Mouse (Mus musculus) liver, embryonic 15.5 days (tissue): ENCODE measurements around the gene Mtx1. TPM values are rescaled to one million over a fixed set of nuclear protein-coding genes. Genes with fewer than 3 reads are reported as not detected.
"Not testable (repeated sequence)": the region's sequence is repeated elsewhere in the genome, so short reads cannot be mapped to it uniquely, and the experiment has no call there.

Experiments
- ATAC-seq: fragments of 200-750 bp; cut with Nextera tagmentation; 2 replicates; pipeline ENCODE4 v1.8.0; 2017; ENCODE audit warnings: moderate number of reproducible peaks, mild to moderate bottlenecking, moderate library complexity; ENCODE audit not compliant: insufficient read depth
- H3K27ac ChIP-seq: fragments of 300-500 bp; sonication (generic); replicated peaks from 2 replicates; pipeline ENCODE4 v1.5.1; 2015; ENCODE audit warnings: mild to moderate bottlenecking, inconsistent platforms
- H3K27me3 ChIP-seq: fragments of 300-500 bp; sonication (generic); 2 replicates; pipeline ENCODE4 v1.6.1; 2015; ENCODE audit warnings: mild to moderate bottlenecking, inconsistent platforms
- H3K36me3 ChIP-seq: fragments of 300-500 bp; sonication (generic); replicated peaks from 2 replicates; pipeline ENCODE4 v1.6.1; 2015; ENCODE audit warnings: moderate library complexity, mild to moderate bottlenecking, inconsistent platforms
- H3K4me1 ChIP-seq: fragments of 300-500 bp; sonication (generic); replicated peaks from 2 replicates; pipeline ENCODE4 v1.6.1; 2015; ENCODE audit warnings: inconsistent platforms
- H3K4me2 ChIP-seq: fragments of 300-500 bp; sonication (generic); 2 replicates; pipeline ENCODE4 v1.6.1; 2015; ENCODE audit warnings: moderate library complexity, mild to moderate bottlenecking, inconsistent platforms
- H3K4me3 ChIP-seq: fragments of 300-500 bp; sonication (generic); replicated peaks from 2 replicates; pipeline ENCODE4 v1.5.1; 2015; ENCODE audit warnings: mild to moderate bottlenecking, inconsistent platforms
- H3K9ac ChIP-seq: fragments of 300-500 bp; sonication (generic); 2 replicates; pipeline ENCODE4 v1.6.1; 2015; ENCODE audit warnings: moderate library complexity, mild to moderate bottlenecking, inconsistent platforms
- H3K9me3 ChIP-seq: fragments of 300-500 bp; sonication (generic); replicated peaks from 2 replicates; pipeline ENCODE4 v1.6.1; 2016; ENCODE audit warnings: inconsistent platforms
- WGBS: fragments of 180-500 bp; shearing (Covaris S2); methylation state at CpG from one replicate; pipeline ENCODE4 v1.1.7; 2015; ENCODE audit warnings: mixed read lengths; ENCODE audit not compliant: insufficient replicate concordance; 5-methylcytosine and 5-hydroxymethylcytosine counted together
- polyA plus RNA-seq: library from polyadenylated mRNA; unstranded; fragments of >200 nt; fragmentation: Nextera tagmentation; extraction: Ambion mirVana; gene quantifications from 2 replicates; pipeline ENCODE4 v1.2.1, GENCODE M21; 2015

The Mtx1 gene
- polyA plus RNA-seq, 1 experiment from 2014 or later, result 104 TPM

GRCm38 (mm10) chr3:89227307-89228179 lies 655 bp upstream of the Mtx1 start:
- Histone ChIP-seq H3K27me3 (peaks cover 91% of the 10 kb centered on the region), H3K36me3 (no peaks in the 10 kb centered on the region), H3K9ac (no peak overlapping the region), H3K4me2 (peak overlapping the region; percentile 73), H3K4me1 (peaks cover 25% of the 10 kb centered on the region), H3K9me3 (no peaks in the 10 kb centered on the region), H3K27ac (no peak overlapping the region), H3K4me3 (peak overlapping the region; percentile 25)
- no peak for ATAC-seq
- 4% methylated on average over 41 of the region's 41 CpGs for WGBS

- Histone ChIP-seq H3K4me1 (peaks cover 25% of the 10 kb centered on the region), H3K27ac (no peak overlapping the region), H3K4me2 (no peak overlapping the region), H3K9me3 (no peaks in the 10 kb centered on the region), H3K36me3 (no peaks in the 10 kb centered on the region), H3K27me3 (peaks cover 98% of the 10 kb centered on the region), H3K4me3 (no peak overlapping the region), H3K9ac (no peak overlapping the region)
- WGBS, result 49% methylated on average over 11 of the region's 11 CpGs
- no peak for ATAC-seq
Observed at GRCm38 (mm10) chr3:89226361-89226760, 527 bp downstream of the Mtx1 start.

GRCm38 (mm10) chr3:89225918-89226317 lies 970 bp downstream of the Mtx1 start:
- Histone ChIP-seq H3K36me3 (no peaks in the 10 kb centered on the region), H3K27ac (no peak overlapping the region), H3K9me3 (no peaks in the 10 kb centered on the region), H3K4me3 (no peak overlapping the region), H3K9ac (no peak overlapping the region), H3K4me2 (no peak overlapping the region), H3K4me1 (peaks cover 25% of the 10 kb centered on the region), H3K27me3 (peaks cover 98% of the 10 kb centered on the region)
- 38% methylated on average over 4 of the region's 4 CpGs for WGBS
- no peak for ATAC-seq

- Histone ChIP-seq H3K9me3 (no peaks in the 10 kb centered on the region), H3K4me2 (no peak overlapping the region), H3K27ac (no peak overlapping the region), H3K4me3 (no peak overlapping the region), H3K36me3 (no peaks in the 10 kb centered on the region), H3K27me3 (peaks cover 94% of the 10 kb centered on the region), H3K4me1 (peaks cover 25% of the 10 kb centered on the region), H3K9ac (no peak overlapping the region)
- WGBS, result 56% methylated on average over 12 of the region's 12 CpGs
- no peak for ATAC-seq
Observed at GRCm38 (mm10) chr3:89225321-89225815, 1.5 kb downstream of the Mtx1 start.

GRCm38 (mm10) chr3:89224796-89225195 lies 2.1 kb downstream of the Mtx1 start:
- ATAC-seq, result no peak
- 62% methylated on average over 11 of the region's 11 CpGs for WGBS
- no peak overlapping the region for H3K27ac ChIP-seq
- H3K9ac ChIP-seq, result no peak overlapping the region
- H3K27me3 ChIP-seq, result peaks cover 93% of the 10 kb centered on the region
- H3K4me2 ChIP-seq, result no peak overlapping the region
- peaks cover 25% of the 10 kb centered on the region for H3K4me1 ChIP-seq
- no peaks in the 10 kb centered on the region for H3K36me3 ChIP-seq
- H3K4me3 ChIP-seq, result no peak overlapping the region
- no peaks in the 10 kb centered on the region for H3K9me3 ChIP-seq

- Histone ChIP-seq H3K9ac (no peak overlapping the region), H3K4me3 (no peak overlapping the region), H3K4me1 (no peaks in the 10 kb centered on the region), H3K4me2 (no peak overlapping the region), H3K27ac (no peak overlapping the region), H3K27me3 (peaks cover 75% of the 10 kb centered on the region), H3K9me3 (no peaks in the 10 kb centered on the region), H3K36me3 (no peaks in the 10 kb centered on the region)
- no peak for ATAC-seq
- 62% methylated on average over 5 of the region's 5 CpGs for WGBS
Observed at GRCm38 (mm10) chr3:89221167-89221566, 5.7 kb downstream of the Mtx1 start.

GRCm38 (mm10) chr3:89219546-89219945 lies 7.3 kb downstream of the Mtx1 start:
- no peak for ATAC-seq
- 27% methylated on average over 8 of the region's 8 CpGs for WGBS
- no peak overlapping the region for H3K4me3 ChIP-seq
- H3K4me2 ChIP-seq, result no peak overlapping the region
- H3K9me3 ChIP-seq, result no peaks in the 10 kb centered on the region
- H3K27ac ChIP-seq, result no peak overlapping the region
- H3K9ac ChIP-seq, result no peak overlapping the region
- no peaks in the 10 kb centered on the region for H3K36me3 ChIP-seq
- H3K27me3 ChIP-seq, result peaks cover 75% of the 10 kb centered on the region
- H3K4me1 ChIP-seq, result peaks cover 16% of the 10 kb centered on the region

- ATAC-seq, result no peak
- WGBS, result 55% methylated on average over 1 of the region's 1 CpGs
- Histone ChIP-seq H3K9ac (no peak overlapping the region), H3K36me3 (no peaks in the 10 kb centered on the region), H3K27ac (no peak overlapping the region), H3K4me2 (no peak overlapping the region), H3K4me3 (no peak overlapping the region), H3K9me3 (no peaks in the 10 kb centered on the region), H3K27me3 (peaks cover 62% of the 10 kb centered on the region), H3K4me1 (peaks cover 24% of the 10 kb centered on the region)
Observed at GRCm38 (mm10) chr3:89218271-89218670, 8.6 kb downstream of the Mtx1 start.

- H3K4me3 ChIP-seq, ATAC-seq, H3K4me2 ChIP-seq: not testable (repeated sequence)
Observed at GRCm38 (mm10) chr3:89216407-89216806, 10.5 kb downstream of the Mtx1 start.

GRCm38 (mm10) chr3:89215853-89216252 lies 11.0 kb downstream of the Mtx1 start:
- H3K4me2 ChIP-seq, result peak overlapping the region; percentile 98

More at GRCm38 (mm10) chr3:89216407-89216806, 10.5 kb downstream of the Mtx1 start:
- not testable (repeated sequence) for H3K36me3 ChIP-seq, H3K27ac ChIP-seq, H3K9ac ChIP-seq, H3K9me3 ChIP-seq
- Histone ChIP-seq H3K27me3 (peaks cover 46% of the 10 kb centered on the region), H3K4me1 (peaks cover 37% of the 10 kb centered on the region)
- WGBS, result 61% methylated on average over 7 of the region's 7 CpGs

GRCm38 (mm10) chr3:89214681-89215411 lies 12.0 kb downstream of the Mtx1 start, which contains the start of gene Thbs3:
TSS of gene Thbs3 (plus strand) at chr3:89215180.
- Histone ChIP-seq H3K9ac (peak within 1 kb of the TSS; percentile 73), H3K27ac (peak within 1 kb of the TSS; percentile 71), H3K4me2 (peak within 1 kb of the TSS; percentile 98), H3K9me3 (no peaks in the 10 kb centered on the region), H3K36me3 (peaks cover 15% of the 10 kb centered on the region), H3K4me1 (peaks cover 37% of the 10 kb centered on the region), H3K4me3 (peak within 1 kb of the TSS; percentile 88), H3K27me3 (peaks cover 34% of the 10 kb centered on the region)
- ATAC-seq, result no peak
- WGBS, result 3% methylated on average over 19 of the region's 19 CpGs

More at GRCm38 (mm10) chr3:89215853-89216252, 11.0 kb downstream of the Mtx1 start:
- Histone ChIP-seq H3K27ac (no peak overlapping the region), H3K4me3 (peak overlapping the region; percentile 88; the same call in 1 of the 2 replicates), H3K9ac (no peak overlapping the region), H3K36me3 (peaks cover 6% of the 10 kb centered on the region; the same call in 1 of the 2 replicates), H3K4me1 (peaks cover 37% of the 10 kb centered on the region), H3K27me3 (peaks cover 40% of the 10 kb centered on the region), H3K9me3 (no peaks in the 10 kb centered on the region)
- ATAC-seq, result peak; percentile 9; the same call in 1 of the 2 replicates
- 1% methylated on average over 6 of the region's 6 CpGs for WGBS
